Mouse (Mus musculus) cerebellum, adult 2 months (tissue): ENCODE data around the gene P2rx4.

ENCODE experiments used
- CTCF ChIP-seq: fragments of 200-500 bp; IDR thresholded peaks from 2 replicates; pipeline ENCODE4 v1.5.1; 2011; ENCODE audit warnings: low read depth, mild to moderate bottlenecking, control low read depth, low read length, moderate library complexity, borderline replicate concordance; ENCODE audit not compliant: insufficient read depth
- POLR2A ChIP-seq: fragments of 200-500 bp; IDR thresholded peaks from 2 replicates; pipeline ENCODE4 v1.6.1; 2011; ENCODE audit warnings: low read length, control low read depth, borderline replicate concordance; ENCODE audit not compliant: insufficient read depth

DNA sequence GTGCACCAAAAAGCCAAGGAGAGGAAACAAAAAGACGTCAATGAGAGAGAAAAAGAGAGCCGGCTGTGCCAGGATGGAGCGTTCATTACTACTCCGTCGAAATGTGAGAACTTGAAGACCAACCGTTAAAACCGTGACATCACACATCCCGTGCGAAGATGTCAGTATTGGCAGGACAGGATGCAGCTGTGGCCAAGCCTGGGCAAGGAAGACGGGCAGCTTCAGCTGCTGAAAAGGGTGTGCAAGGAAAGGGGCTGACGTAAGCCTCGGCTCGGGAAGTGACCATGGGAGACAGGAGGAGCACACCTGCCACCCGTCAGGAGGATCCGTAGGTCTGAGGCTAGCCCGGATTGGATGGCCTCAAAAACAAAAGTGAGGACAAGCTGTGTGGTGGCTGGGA, 47.1 kb downstream of the P2rx4 start:
- TF ChIP-seq CTCF = no peak
- TF ChIP-seq POLR2A = no peak
